Mouse (Mus musculus) hindbrain, embryonic 13.5 days (tissue): ENCODE measurements around the gene 1110008L16Rik. TPM values are rescaled to one million over a fixed set of nuclear protein-coding genes. Genes with fewer than 3 reads are reported as not detected.
"Not testable (repeated sequence)": the region's sequence is repeated elsewhere in the genome, so short reads cannot be mapped to it uniquely, and the experiment has no call there.

ENCODE experiments used
- ATAC-seq: fragments of 200-750 bp; cut with Nextera tagmentation; 2 replicates; pipeline ENCODE4 v1.8.0; 2017; ENCODE audit warnings: moderate TSS enrichment; ENCODE audit not compliant: low FRiP score
- H3K27ac ChIP-seq: fragments of 300-500 bp; sonication (generic); 2 replicates; pipeline ENCODE4 v1.5.1; 2015; ENCODE audit warnings: inconsistent platforms, mild to moderate bottlenecking, moderate library complexity
- H3K27me3 ChIP-seq: fragments of 300-500 bp; sonication (generic); 2 replicates; pipeline ENCODE4 v1.6.1; 2015; ENCODE audit warnings: mild to moderate bottlenecking, inconsistent platforms
- H3K36me3 ChIP-seq: fragments of 300-500 bp; sonication (generic); 2 replicates; pipeline ENCODE4 v1.6.1; 2015; ENCODE audit warnings: mild to moderate bottlenecking, inconsistent platforms
- H3K4me1 ChIP-seq: fragments of 300-500 bp; sonication (generic); replicated peaks from 2 replicates; pipeline ENCODE4 v1.6.1; 2015; ENCODE audit warnings: inconsistent platforms
- H3K4me2 ChIP-seq: fragments of 300-500 bp; sonication (generic); 2 replicates; pipeline ENCODE4 v1.6.1; 2015; ENCODE audit warnings: inconsistent platforms, mild to moderate bottlenecking, moderate library complexity
- H3K4me3 ChIP-seq: fragments of 300-500 bp; sonication (generic); 2 replicates; pipeline ENCODE4 v1.5.1; 2015; ENCODE audit warnings: mild to moderate bottlenecking, inconsistent platforms
- H3K9ac ChIP-seq: fragments of 300-500 bp; sonication (generic); 2 replicates; pipeline ENCODE4 v1.6.1; 2015; ENCODE audit warnings: mild to moderate bottlenecking, inconsistent platforms
- H3K9me3 ChIP-seq: fragments of 300-500 bp; sonication (generic); 2 replicates; pipeline ENCODE4 v1.6.1; 2016; ENCODE audit warnings: inconsistent platforms
- WGBS: fragments of 180-500 bp; shearing (Covaris S2); methylation state at CpG from one replicate; pipeline ENCODE4 v1.1.7; 2015; 5-methylcytosine and 5-hydroxymethylcytosine counted together
- polyA plus RNA-seq: library from polyadenylated mRNA; unstranded; fragments of >200 nt; fragmentation: Nextera tagmentation; extraction: Ambion mirVana; gene quantifications from 2 replicates; pipeline ENCODE4 v1.2.1, GENCODE M21; 2015

The 1110008L16Rik gene
- polyA plus RNA-seq, 1 experiment from 2014 or later: 8.9 TPM

DNA sequence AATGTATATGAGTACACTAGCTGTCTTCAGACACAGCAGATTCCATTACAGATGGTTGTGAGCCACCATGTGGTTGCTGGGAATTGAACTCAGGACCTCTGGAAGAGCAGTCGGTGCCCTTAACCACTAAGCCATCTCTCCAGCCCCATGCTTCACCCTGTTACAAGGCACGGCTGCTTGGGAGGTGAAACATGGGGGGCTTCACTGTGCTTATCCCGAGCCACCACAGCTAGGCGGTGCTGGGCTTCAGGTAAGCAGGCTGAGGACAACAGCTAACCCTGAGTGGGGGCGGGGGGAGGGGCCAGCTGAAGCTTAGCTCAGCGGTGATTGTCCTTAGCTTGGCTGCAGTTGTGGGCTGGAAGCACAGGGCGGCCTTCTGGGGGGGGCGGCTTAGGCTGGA, 10.1 kb downstream of the 1110008L16Rik start:
- H3K27me3 ChIP-seq: no peaks in the 10 kb centered on the region
- no peak overlapping the region for H3K4me2 ChIP-seq
- H3K27ac ChIP-seq: no peak overlapping the region
- peaks cover 13% of the 10 kb centered on the region for H3K36me3 ChIP-seq
- H3K4me3 ChIP-seq: no peak overlapping the region
- no peaks in the 10 kb centered on the region for H3K4me1 ChIP-seq
- 79% methylated on average over 8 of the region's 8 CpGs for WGBS
- H3K9me3 ChIP-seq: no peaks in the 10 kb centered on the region
- no peak overlapping the region for H3K9ac ChIP-seq
- ATAC-seq: no peak

DNA sequence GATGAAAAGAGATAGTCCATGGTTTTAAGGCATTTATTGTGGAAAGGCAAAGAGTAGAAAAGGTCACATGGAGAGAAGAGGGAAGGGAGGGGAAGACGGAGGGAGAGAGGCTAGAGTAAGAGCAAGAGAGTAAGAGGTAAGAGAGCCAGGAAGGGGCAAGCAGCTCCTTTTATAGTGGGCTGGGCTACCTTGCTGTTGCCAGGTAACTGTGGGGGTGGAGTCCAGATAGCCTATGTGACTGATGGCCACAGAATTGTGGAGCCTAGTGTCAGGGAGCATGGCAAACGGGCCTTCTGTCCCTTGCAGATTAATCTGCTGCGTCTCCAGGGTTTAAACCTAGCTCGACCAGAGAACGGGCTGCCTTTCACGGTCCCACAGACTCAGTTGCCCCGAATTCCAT, 12.5 kb downstream of the 1110008L16Rik start:
- Histone ChIP-seq H3K9ac (no peak overlapping the region), H3K4me1 (no peaks in the 10 kb centered on the region), H3K4me3 (no peak overlapping the region), H3K9me3 (no peaks in the 10 kb centered on the region), H3K36me3 (peaks cover 10% of the 10 kb centered on the region; the same call in 1 of the 2 replicates), H3K27me3 (no peaks in the 10 kb centered on the region), H3K4me2 (no peak overlapping the region), H3K27ac (no peak overlapping the region)
- no peak for ATAC-seq
- WGBS: 84% methylated on average over 7 of the region's 7 CpGs

DNA sequence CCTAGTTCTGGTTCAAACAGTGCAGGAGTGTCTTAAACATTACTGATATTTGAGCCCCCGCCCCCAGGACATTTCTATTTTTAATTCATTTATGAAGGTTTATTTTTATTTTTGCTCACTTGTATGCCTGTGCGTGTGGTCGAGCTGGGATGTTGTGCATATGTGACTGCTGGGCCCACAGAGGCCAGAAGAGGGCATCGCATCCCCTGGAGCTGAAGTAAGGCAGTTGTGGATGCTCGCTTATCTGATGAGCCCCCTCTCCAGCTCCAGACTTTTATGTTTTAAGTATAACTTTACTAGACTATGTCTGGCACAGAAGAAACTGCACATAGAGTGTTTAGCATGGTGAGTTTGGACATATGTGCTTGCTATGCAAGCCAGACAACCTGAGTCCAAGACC, 14.5 kb downstream of the 1110008L16Rik start:
- Histone ChIP-seq H3K27me3 (no peaks in the 10 kb centered on the region), H3K27ac (no peak overlapping the region), H3K4me3 (no peak overlapping the region), H3K4me1 (no peaks in the 10 kb centered on the region), H3K9me3 (no peaks in the 10 kb centered on the region), H3K9ac (no peak overlapping the region), H3K36me3 (peaks cover 14% of the 10 kb centered on the region), H3K4me2 (no peak overlapping the region)
- no peak for ATAC-seq
- WGBS: 85% methylated on average over 5 of the region's 5 CpGs

DNA sequence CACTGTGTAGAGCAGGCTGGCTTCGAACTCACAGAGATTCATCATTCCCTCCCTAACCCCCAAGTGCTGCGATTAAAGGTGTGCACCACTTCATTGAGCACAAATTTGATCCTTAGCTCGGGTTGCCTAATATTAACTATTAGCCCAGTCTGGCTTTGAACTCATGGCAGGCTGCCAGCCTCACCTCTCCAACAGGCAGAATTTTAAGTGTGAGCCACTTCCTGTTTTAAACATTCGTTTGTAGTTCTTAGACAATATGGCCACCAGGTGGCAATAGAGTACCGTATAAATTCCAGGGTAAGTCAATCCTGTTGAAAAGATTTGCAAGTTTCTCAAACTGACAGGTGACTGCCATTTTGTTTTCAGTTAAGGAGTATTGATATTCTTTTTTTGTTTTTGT, 15.8 kb downstream of the 1110008L16Rik start:
- WGBS: 56% methylated on average over 5 of the region's 5 CpGs

DNA sequence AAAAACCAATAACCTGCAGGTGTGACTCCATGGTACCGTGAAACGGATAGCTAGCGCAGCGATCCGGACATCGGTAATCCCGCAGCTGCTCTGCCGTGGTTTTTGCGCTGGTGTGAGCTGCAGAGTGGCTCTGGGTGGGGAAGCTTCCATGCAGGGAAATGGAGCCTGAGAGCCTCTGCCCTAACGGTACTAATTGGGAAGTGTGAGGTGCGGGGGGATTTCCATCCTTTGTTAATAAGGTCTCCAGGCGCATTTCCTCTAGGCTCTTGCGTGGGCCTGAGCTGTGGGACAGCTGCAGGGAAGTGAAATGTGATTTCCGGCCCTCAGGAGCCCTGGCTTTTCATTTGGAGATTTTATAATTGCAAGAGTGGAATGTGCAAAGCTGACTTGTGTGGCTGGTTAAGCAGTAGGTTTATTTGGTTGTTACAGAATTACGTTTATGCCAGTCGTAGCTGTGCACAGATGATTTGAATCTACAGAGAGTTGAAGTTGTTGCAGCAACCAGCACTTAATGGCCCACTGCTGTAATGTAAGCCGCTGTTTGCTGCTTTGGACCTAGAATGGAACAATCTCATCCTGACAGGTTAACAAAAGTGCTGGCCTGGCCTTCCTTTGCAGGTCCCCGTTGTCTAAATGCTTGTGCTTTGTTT, 22.4 kb downstream of the 1110008L16Rik start:
- WGBS: 85% methylated on average over 18 of the region's 18 CpGs
- no peak overlapping the region for H3K4me2 ChIP-seq
- no peaks in the 10 kb centered on the region for H3K27me3 ChIP-seq
- H3K4me1 ChIP-seq: no peaks in the 10 kb centered on the region
- ATAC-seq: no peak
- no peaks in the 10 kb centered on the region for H3K9me3 ChIP-seq
- 0 out of 2 replicates have a peak overlapping the region, but pooled peaks have one; percentile 24 for H3K9ac ChIP-seq
- H3K4me3 ChIP-seq: no peak overlapping the region
- peak overlapping the region; percentile 58 for H3K27ac ChIP-seq
- H3K36me3 ChIP-seq: peaks cover 7% of the 10 kb centered on the region

More for the DNA sequence above, 15.8 kb downstream of the 1110008L16Rik start:
- ATAC-seq: no peak
- Histone ChIP-seq H3K9ac (no peak overlapping the region), H3K36me3 (peaks cover 7% of the 10 kb centered on the region), H3K27me3 (no peaks in the 10 kb centered on the region), H3K4me3 (no peak overlapping the region), H3K4me1 (no peaks in the 10 kb centered on the region), H3K9me3 (no peaks in the 10 kb centered on the region), H3K4me2 (no peak overlapping the region), H3K27ac (no peak overlapping the region)

DNA sequence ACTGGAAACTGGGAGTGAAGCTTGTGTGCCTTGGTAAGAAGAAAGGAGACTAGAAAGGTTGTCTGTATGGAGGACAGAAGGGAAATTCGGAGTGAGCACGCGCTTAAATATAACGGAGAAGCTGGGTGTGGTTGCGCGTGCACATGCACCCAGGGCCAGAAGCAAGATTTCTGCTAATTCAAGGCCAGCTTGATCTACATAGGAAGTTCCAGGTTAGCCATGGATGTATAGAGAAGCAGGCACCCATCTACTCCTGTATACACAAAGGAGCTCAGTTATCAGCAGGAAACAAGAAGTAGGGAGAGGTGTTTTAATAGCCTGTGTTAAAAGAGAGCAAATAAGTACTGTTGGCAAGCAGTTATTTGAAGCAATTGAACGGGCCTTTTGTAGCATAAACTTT, 26.3 kb downstream of the 1110008L16Rik start:
- peaks cover 6% of the 10 kb centered on the region; the same call in 1 of the 2 replicates for H3K36me3 ChIP-seq
- H3K4me2 ChIP-seq: no peak overlapping the region
- no peak for ATAC-seq
- WGBS: 94% methylated on average over 7 of the region's 7 CpGs
- no peak overlapping the region for H3K4me3 ChIP-seq
- no peaks in the 10 kb centered on the region for H3K9me3 ChIP-seq
- H3K4me1 ChIP-seq: no peaks in the 10 kb centered on the region
- H3K27ac ChIP-seq: no peak overlapping the region
- no peaks in the 10 kb centered on the region for H3K27me3 ChIP-seq
- H3K9ac ChIP-seq: no peak overlapping the region

DNA sequence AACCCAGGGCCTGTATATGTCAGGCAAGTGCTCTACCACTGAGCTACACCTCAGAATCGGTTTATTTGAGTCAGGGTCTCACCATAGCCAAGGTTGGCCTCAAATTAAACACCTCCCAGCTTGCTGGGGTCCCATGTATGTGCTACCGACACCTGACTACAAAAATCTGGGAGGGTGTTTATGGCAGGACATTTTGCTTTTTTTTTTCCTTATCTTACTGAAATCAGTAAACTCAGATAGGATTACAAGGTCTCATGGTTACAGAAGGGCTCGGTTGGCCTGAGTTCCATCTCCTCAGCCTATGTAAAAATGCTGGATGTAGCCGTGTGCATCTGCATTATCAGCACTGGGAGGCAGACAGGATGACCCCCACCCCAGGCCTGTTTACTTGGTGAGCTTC, 29.4 kb downstream of the 1110008L16Rik start:
- ATAC-seq: no peak
- Histone ChIP-seq H3K4me2 (no peak overlapping the region), H3K9ac (no peak overlapping the region), H3K4me1 (no peaks in the 10 kb centered on the region), H3K9me3 (no peaks in the 10 kb centered on the region), H3K4me3 (no peak overlapping the region), H3K27ac (no peak overlapping the region), H3K36me3 (peaks cover 6% of the 10 kb centered on the region; the same call in 1 of the 2 replicates), H3K27me3 (no peaks in the 10 kb centered on the region)
- WGBS: 90% methylated on average over 4 of the region's 4 CpGs

DNA sequence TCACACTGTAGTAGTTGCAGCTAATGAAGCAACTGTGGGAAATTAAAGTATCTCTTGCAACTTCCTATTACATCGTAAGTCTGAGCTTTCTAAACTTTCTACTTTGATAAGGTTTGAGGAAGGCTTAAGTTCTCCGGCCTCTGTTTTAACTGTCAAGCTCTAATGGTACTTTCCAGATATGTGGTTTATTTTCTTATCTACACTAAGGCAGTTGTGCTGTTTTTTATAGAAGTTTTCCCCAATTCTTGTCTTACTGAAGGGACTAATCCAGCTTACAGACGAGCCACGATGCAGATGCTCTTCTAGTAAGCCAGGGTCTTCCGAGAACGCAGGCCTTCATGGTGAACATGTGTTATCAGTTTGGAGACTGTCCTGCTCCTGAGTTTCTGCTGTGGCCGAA, 30.0 kb downstream of the 1110008L16Rik start:
- peaks cover 6% of the 10 kb centered on the region; the same call in 1 of the 2 replicates for H3K36me3 ChIP-seq
- no peak overlapping the region for H3K4me2 ChIP-seq
- no peak overlapping the region for H3K27ac ChIP-seq
- no peaks in the 10 kb centered on the region for H3K27me3 ChIP-seq
- H3K4me3 ChIP-seq: no peak overlapping the region
- H3K9me3 ChIP-seq: no peaks in the 10 kb centered on the region
- 96% methylated on average over 7 of the region's 7 CpGs for WGBS
- H3K9ac ChIP-seq: no peak overlapping the region
- H3K4me1 ChIP-seq: no peaks in the 10 kb centered on the region
- ATAC-seq: no peak

DNA sequence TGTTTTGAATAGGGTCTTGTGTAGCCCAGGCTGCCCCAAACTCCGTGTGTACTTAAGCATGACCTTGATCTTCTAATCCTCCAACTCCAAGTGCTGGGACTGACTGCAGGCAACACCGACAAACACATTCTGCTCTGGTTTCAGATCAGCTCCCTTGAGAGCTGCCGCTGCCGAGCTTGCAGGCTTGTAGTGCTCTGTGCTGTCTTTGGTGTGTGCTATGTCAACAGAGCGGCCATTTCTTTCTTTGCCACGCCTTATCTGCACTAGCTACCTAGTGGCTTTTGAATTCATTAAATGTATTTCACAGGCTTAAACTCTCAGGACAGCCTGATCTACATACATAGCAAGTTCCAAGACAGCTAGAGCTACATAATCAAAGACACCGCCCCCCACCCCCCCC, 34.3 kb downstream of the 1110008L16Rik start:
- Histone ChIP-seq H3K4me1 (no peaks in the 10 kb centered on the region), H3K27ac (no peak overlapping the region), H3K36me3 (peaks cover 6% of the 10 kb centered on the region; the same call in 1 of the 2 replicates), H3K4me2 (no peak overlapping the region), H3K9me3 (no peaks in the 10 kb centered on the region), H3K4me3 (no peak overlapping the region), H3K27me3 (no peaks in the 10 kb centered on the region), H3K9ac (no peak overlapping the region)
- ATAC-seq: no peak
- WGBS: 94% methylated on average over 7 of the region's 7 CpGs

DNA sequence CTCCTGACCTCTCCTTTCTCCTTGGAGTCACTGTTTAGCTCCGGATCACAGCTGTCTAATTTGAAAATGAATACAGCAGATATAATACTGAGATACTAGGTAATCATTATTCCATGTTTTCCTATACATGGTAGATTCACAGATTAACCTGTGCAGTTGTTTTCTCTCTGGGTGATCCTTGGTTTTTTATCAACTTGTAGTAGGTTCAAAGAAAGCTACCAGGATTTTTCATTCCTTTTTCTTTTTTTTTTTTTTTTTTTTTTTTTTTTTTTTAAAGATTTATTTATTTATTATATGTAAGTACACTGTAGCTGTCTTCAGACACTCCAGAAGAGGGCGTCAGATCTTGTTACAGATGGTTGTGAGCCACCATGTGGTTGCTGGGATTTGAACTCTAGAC, 39.1 kb downstream of the 1110008L16Rik start:
- not testable (repeated sequence) for H3K4me1 ChIP-seq, H3K9ac ChIP-seq, H3K4me2 ChIP-seq, H3K4me3 ChIP-seq, H3K27me3 ChIP-seq, H3K36me3 ChIP-seq, H3K9me3 ChIP-seq, H3K27ac ChIP-seq, ATAC-seq
- WGBS: 79% methylated on average over 1 of the region's 2 CpGs

DNA sequence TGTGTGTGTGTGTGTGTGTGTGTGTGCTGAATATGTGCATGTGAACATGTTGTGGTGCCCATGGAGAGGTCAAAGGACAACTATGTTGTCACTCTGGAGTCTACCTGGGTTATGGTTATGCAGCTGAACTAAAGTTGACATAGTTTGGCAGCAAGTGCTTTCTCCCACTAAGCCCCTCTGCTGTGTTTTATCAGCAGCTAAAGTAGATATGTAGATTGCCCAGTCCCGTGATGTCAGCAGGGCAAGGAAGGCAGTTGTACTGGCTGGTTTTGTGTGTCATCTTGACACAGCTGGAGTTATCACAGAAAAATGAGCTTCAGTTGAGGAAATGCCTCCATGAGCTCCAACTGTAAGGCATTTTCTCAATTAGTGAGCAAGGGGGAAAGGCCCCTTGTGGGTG, 43.7 kb downstream of the 1110008L16Rik start:
- H3K36me3 ChIP-seq, H3K4me2 ChIP-seq, H3K27me3 ChIP-seq, H3K4me3 ChIP-seq, ATAC-seq, H3K9me3 ChIP-seq, H3K9ac ChIP-seq, H3K4me1 ChIP-seq, H3K27ac ChIP-seq: not testable (repeated sequence)
- 95% methylated on average over 1 of the region's 1 CpGs for WGBS

DNA sequence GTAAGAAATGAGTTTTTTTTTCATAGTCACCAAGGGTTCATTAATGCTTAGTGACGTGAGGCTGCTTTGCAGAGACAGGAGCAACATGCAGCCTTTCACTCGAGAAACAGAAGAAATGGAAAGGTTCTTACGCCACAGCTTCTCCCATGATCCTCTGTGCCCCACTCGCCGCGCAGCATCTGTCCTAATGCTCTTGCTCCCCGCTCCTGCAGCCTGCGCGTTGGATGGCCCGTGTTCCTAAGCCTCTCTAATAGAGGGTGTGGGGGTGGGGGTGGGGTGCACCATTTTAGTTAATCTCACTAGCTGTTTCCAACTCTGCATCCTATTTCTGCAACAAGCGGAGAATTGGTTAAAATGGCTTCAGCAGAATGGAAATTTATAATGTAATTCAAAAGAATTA, 44.6 kb downstream of the 1110008L16Rik start:
- Histone ChIP-seq H3K4me2 (no peak overlapping the region), H3K27me3 (no peaks in the 10 kb centered on the region), H3K36me3 (no peaks in the 10 kb centered on the region), H3K9me3 (no peaks in the 10 kb centered on the region), H3K9ac (no peak overlapping the region), H3K4me3 (no peak overlapping the region), H3K27ac (peak overlapping the region; percentile 66), H3K4me1 (no peaks in the 10 kb centered on the region)
- no peak for ATAC-seq
- WGBS: 83% methylated on average over 11 of the region's 11 CpGs

DNA sequence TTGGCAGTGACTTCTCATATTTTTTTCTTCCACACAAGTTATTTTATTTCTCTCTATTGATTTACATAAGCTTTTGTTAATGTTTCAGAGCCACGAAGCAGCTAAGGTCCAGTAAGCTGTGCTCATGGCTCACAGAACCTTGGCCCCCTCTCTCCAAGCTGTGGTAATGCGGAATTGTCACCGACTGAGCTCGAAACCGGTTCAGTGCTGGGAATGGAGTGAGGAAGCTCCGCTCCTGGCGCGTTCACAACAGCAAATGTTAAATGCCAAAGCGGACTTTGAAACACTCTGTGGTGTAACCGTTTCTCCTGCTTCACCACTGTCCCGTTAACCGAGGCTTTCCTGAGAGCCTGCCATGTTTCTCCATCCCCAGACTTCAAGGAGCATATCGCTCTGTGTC, 45.2 kb downstream of the 1110008L16Rik start:
- 83% methylated on average over 13 of the region's 13 CpGs for WGBS
- ATAC-seq: no peak
- H3K4me1 ChIP-seq: no peaks in the 10 kb centered on the region
- no peaks in the 10 kb centered on the region for H3K27me3 ChIP-seq
- peak overlapping the region; percentile 66 for H3K27ac ChIP-seq
- H3K4me2 ChIP-seq: no peak overlapping the region
- no peak overlapping the region for H3K9ac ChIP-seq
- no peak overlapping the region for H3K4me3 ChIP-seq
- H3K9me3 ChIP-seq: no peaks in the 10 kb centered on the region
- no peaks in the 10 kb centered on the region for H3K36me3 ChIP-seq
